Mouse (Mus musculus) gastrocnemius, postnatal 10 days (tissue): ENCODE results near the gene Fbxw10. TPM values are rescaled to one million over a fixed set of nuclear protein-coding genes. Genes with fewer than 3 reads are reported as not detected.

Source experiments
- DNase-seq: peaks from one replicate; pipeline ENCODE4 v3.0.0; 2021; ENCODE audit warnings: mixed read lengths
- total RNA-seq, 2 experiments: library from RNA; stranded (reverse); gene quantifications; 2 replicates each; pipeline ENCODE4 v1.2.3; 2021

Fbxw10 gene
- total RNA-seq, 2 experiments from 2014 or later, result 0.23 to 0.68 TPM

DNA sequence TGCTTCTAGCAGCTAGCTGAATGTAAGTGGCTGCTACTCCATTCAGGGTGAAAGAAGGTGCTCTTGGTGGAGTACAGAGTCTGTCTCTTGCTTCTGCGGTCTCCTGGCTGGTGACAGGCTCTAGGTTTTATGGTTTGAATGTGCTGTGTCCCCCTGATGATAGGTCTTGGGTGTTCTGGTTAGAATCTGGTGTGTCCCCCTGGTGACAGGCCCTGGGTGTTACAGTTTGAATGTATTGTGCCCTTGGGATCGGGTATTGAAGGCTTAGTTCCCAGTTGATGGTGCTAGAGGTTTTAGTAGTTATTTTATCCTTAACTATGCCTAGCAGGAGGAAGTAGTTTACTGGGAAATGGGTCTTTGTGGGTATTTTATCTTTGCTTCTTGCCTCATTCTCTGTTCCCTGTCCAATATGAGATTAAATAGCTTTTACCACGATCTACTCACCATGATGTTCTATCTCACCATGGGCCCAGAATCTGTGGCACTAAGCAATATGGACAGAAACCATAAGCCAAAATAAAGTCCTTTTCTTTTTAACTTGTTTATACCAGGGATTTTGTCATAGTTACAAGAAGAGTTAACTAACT, 62.9 kb downstream of the Fbxw10 start:
- no peak for DNase-seq

DNA sequence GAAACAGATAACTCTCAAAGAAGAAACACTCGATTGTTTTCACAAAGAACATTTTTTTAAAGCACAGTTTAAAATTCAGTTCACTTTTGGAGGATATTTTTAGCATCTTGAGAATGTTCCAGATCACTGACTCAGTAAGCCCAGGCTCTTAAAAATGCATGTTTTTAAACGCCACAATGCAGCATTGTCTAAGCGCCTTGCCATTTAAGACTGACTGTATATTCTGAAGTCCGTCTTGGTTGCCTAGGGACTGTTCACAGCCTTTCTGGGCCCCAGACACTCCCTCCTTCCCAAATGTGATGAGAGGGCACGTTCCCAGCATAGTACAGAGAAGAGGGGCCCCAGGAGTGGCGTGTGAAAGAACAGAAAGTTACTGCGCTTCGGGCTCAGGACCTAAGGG, 64.5 kb downstream of the Fbxw10 start:
- DNase-seq, result no peak

DNA sequence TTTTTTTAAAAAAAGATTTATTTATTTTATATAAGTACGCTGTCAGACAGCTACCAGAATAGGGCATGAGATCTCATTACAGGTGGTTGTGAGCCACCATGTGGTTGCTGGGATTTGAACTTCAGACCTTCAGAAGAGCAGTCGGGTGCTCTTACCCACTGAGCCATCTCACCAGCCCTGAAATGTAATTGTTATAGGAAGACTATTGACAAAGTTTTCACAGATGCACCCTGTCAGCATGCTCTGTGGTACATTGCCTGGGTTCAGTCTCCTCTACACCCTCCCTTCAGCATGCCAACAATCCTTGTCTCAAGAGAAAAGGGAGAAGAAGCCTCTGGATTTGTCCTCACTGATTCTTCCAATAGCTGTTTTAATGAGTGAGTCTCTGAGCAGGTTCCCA, 66.3 kb downstream of the Fbxw10 start:
- DNase-seq, result no peak

DNA sequence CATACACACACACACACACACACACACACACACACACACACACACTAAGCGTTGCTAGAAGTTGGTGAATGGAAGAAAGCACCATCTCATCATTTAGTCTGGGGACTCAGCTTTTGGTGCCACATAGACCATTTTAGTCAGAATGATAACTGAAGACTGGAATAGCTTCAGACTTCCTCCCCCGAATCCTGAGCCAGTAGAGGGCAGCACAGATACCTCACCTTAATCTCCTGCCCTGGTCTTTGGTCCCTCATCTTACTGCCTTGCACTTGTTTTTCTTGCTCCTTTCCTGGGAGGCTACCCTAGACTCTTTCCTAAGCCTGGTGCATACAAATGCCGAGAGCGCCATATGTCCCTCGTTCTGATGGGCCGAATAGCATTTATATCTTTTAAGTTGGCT, 67.7 kb downstream of the Fbxw10 start:
- no peak for DNase-seq

DNA sequence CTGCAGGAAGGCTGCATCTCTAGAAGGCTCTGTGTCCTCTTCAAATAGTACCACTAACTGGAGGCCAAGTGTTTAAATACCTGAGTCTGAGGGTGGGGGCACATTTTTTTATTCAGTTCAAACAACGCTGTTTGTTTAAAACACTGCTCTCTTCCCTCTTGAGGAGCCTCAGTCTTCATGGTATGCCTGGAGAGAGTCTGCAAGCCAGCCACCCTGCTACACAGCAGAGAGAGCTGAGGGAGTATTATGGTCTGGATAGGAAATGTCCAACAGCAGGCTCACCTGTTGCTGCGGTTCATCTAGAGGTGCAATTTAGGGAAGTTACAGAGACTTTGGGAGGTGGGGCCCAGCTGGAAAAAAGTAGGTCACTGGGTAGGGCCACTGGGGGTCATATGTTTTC, 68.6 kb downstream of the Fbxw10 start:
- no peak for DNase-seq

DNA sequence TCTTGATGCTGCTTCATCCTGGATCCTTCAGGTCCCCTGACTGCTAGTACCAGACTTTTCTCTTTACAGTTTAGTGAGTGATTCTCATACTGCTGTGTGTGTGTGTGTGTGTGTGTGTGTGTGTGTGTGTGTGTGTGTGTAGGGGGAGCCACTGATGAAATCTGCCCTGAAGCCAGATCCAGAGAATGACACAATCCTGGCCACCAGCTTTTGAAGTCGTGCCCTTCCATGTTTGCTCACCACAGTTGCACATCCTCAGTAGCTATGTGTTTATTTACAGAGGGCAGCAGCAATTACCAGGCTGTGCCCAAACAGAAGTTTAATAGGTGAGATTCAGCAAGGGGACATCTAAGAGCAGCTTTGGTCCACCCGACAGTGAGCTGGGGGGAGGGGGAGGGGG, 69.9 kb downstream of the Fbxw10 start:
- no peak for DNase-seq

DNA sequence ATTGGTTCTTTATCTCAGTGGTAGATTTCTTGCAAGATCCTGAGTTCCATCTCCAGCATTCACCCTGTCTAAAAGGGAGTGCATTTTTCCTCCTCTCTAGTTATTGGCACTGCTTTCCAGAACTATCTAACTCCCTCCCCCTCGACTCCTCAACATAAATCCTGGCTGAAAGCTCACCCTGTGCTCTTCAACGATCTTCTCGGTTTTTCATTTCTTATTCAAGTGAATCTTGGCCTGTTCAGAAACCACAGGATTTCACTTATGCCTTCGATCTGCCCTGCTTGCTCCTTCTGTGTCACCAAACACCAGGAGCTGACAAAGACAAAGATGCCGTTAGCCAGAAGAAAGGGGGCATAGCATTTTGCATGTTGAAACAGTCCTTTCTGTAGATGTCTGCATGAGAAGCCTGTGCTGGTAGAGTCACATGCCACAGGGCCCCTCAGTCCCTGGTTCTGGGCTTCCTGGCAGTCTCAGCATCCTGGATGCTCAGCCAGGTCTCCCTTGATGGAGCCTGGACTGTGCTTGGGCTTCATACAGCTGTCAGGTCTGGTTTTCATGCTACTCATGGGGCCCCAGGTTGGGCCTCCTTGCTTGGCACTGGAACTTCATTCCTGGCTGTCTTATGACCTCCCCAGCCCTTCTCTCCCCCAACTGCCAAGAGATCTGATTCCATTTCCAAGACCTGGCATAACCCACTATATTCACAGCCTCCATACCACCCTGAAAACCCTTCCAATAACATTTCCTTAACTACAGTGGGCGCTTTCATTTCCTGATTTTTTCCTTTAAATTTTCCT, 73.3 kb downstream of the Fbxw10 start:
- no peak for DNase-seq

DNA sequence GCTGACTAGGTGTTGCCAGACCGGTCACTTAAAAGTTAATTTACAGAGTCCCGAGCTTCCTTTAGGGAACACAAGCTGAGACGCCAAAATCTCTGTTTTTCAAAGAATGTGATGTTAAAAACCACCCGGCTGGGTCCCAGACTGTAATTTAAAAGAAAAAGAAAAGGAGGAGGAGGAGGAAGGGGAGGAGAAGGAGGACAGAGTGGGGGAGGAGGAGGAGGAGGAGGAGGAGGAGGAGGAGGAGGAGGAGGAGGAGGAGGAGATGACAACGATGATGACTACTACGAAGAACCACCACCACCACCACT, 73.8 kb downstream of the Fbxw10 start:
- no peak for DNase-seq

DNA sequence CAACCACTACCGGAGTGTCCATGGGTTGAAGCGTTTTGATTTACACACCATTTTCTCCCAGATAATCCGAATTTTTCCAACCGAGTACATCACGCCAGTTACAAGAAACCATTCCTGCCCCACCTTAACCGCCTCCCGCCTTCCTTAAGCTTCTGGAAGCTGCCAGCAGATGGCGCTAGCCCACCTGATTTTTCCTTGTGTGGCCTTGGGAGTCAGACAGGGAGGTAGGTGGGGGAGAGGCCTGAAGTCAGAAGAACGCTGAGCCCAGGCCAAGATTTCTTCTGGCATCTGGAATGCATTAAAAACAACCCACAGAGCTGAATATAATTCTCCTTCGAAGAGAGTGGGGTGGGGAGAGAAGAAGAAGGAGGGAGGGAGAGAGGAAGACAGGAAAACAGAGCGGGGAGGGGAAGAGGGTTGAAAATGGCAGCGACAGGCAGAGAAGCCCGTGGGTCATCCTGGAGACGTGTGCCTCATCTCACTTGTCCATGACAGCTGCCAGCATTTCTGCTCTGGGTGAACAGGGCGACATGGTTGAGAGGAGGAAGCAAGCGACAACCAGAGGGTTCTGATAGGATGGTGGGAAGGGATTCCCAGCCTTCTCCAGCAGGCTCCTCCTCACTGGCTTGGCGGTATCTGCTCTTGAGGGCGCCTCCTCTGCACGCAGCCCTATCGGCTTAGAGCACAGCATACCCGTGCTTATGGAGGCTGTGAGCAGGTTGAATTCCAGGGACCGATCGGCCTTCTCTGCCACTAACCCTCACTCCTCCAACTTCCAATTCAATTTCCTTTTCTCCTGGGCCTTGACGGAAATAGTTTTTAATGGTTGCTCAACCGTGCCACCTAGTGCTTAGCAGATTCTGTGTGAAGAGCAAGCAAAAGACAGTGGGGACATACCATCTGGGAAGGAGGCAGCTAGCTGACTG, 74.4 kb downstream of the Fbxw10 start:
- peak; percentile 92 for DNase-seq

DNA sequence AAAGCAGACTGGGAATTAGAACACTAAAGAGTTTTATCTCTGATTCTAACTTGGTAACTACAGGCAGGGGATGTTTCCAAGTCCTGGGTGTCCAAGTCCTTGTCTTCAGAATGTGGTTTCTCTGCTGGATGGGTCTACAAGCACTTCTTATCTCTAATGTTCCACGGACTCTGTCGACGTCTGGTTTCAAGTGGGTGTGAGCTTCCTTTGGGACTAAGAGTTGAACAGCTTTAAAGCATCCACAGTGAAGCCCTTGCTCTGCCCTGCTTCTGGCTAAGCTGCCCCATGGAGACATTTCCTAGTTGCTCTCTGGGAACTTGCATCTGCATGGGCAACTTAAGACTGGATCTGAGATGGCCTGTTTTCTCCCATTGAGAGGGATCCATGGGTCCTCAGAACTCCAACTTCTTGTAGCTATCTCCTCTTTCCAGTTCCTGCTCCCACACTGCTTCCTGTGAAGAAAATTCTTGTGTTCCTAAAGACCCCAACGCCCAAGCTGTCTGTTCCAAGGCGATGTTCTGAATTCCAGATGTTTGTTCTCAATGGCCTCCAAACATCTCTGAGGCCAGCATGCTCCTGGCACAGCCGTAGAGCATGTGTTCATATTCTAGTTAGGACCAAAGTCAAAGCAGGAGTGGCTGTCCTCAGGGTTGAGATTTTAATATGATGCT, 77.4 kb downstream of the Fbxw10 start:
- no peak for DNase-seq

Other genes starting within 250 kb of the Fbxw10 start
- gene Lrrc75a, start 198.5 kb upstream of the Fbxw10 start, total RNA-seq, result 10 to 100 TPM; 14.5 to 19.1 TPM
- gene Mmgt2, start 198.4 kb upstream of the Fbxw10 start, total RNA-seq, result 10 to 100 TPM; 12.6 to 12.8 TPM
- 1 to 10 TPM; 2.3 to 3.4 TPM for gene Zfp287, start 115.2 kb upstream of the Fbxw10 start, total RNA-seq
- gene Gm10428, start 94.0 kb upstream of the Fbxw10 start, total RNA-seq, result not detected
- 1 to 10 TPM; 1.3 to 3.5 TPM for gene Zfp286, start 57.6 kb upstream of the Fbxw10 start, total RNA-seq
- gene Trim16, start 26.8 kb upstream of the Fbxw10 start, total RNA-seq, result 10 to 100 TPM; 23.1 to 24.2 TPM
- gene Tvp23b, start 32.4 kb downstream of the Fbxw10 start, total RNA-seq, result 10 to 100 TPM; 11.3 to 15.2 TPM
- gene Cdrt4, start 104.1 kb downstream of the Fbxw10 start, total RNA-seq, result under 1 TPM in 1 of 2 experiments, not detected in 1; 0.59 TPM
- not detected for gene Tekt3, start 214.6 kb downstream of the Fbxw10 start, total RNA-seq